Mouse (Mus musculus): ENCODE results near the gene Lrp11.
"Not testable (repeated sequence)": the region's sequence is repeated elsewhere in the genome, so short reads cannot be mapped to it uniquely, and the experiment has no call there.

Gene Lrp11

DNA sequence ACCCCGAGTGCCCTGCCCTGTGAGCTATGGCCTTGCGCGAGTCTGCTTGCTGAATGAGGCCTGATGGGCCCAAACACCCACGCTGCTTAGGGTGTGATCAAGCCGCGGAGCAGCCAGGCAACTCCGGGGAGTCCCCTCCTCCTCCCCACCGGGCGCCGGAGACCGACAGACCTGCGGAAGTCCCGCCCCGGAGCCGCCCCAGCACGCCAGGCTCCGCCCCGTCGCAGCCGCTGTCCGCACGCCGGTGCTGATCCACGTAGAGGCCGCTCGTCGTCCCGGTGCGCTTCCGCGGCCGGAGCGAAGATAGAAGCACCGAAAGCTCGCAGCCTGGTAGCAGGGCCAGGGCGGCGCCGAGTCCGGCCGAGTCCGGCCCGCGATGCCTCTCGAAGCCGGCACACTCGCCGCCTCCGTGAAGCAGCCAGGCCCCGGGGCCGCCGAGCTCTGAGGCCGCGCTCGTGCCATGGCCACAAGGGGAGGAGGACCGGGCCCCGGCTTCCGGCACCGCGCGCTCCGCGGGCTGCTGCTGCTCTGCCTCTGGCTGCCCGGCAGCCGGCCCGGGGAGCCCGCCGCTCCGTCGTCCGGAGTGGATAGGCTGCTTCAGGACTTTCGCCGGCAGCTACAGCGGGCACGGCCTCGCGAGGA is at the start of gene Lrp11:
Gene Lrp11, plus strand, starts transcription at position 209 of the 642 bp plus-strand sequence.
- DNase-seq, result peak; percentile 79 to 82

DNA sequence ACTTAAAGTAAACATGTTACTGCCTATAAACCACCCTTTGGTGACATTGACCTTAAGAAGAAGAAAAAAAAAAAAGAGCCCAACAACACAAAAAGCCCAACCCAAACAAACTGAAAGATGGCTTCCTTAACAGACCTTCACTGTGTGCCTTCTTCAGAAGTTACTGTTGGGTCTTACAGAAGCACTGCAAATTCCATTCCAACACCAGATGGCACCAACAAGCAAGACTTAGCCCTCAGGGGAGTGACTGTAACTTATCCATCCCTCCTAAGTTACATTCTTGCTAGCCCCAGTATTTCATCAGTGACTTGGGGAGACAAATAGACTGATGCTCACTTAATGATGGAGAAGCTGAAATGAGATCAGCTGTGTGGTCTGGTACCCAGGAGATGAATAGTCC is 11.6 kb upstream of the Lrp11 start:
- peak in 1 of 2 experiments; percentile 15 for DNase-seq

DNA sequence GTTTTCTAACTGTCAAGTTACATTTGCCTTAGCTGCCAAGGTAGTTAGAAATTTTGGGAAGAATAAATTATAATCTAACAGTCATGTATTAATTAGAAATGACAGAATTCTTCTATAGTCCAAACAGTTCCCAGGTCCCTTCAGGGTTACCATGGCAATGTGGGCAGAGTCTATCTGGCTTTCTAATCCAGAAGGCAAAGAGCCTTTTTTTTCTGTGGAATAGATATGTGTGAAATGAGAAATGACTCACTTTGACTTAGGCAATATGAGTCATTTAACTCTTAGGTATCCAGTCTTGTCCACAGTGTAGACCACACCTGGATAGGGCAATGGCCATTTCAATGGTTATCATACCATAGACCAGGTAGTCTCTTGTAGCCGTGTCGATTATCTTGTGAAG is 8.2 kb upstream of the Lrp11 start:
- no peak for DNase-seq

DNA sequence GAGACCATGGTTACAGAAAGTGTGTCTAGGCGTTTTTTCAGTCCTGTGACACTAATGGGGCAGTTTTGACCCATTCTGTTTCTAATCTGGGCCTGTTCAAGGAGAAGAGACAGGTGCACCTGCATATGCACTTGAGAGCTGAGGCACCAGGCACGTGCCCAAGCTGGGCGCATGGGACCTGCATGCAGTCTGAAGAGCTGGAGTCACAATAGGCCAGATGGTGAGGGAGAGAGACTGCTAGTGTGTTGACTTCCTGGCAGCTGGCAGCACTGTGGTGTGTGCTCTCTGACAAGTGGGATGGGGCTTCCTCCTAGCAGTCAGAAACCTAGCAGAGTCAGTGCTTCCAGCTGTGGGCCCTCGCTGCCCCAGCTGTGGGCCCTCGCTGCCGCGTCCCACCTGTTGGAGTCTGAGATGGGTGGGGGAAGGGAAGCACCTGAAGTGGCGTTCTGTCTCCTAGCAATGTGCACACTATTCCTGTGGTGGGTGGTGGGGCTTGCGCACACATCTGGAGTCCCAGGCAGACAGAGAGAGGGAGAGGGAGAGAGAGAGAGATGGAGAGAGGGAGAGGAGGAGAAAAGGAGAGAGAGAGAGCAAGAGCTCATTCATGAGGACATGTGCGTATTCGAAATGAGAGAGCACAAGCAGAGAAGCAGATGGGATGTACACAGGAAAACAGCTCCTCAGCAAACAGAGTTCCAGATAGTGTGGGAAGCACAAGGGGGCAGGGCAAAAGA is 7.3 kb upstream of the Lrp11 start:
- DNase-seq, result peak; percentile 44 to 62

DNA sequence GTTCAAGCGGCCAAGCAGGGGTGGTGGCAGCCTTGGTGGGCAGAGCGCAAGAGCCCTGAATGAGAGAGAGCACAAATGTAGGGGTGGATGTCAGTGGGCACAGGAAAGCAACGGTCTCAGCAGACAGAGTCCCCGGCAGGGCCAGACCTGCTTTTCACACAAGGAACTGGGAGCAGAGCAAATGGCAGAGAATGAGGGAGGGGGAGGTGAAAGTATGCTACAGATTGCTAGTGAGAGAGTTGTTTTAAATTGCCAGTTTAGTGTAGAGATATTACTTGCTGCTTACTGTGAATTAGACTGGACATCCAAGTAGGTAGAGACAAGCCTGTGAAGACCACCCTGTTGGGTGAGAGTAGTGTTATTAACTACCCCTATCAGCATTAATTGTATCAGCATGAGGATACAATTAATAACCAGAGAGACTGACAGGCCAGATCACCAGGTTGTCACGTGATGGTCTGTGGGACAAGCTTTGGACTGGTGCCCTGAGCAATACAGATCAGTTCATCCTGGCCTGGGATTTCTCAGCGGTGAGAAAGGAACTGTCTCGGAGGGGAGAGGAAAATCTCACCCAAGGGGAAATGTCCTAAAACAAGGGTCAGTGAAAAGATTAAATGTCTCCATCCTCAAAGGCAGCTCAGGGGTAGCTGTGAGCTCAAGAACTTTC is 6.6 kb upstream of the Lrp11 start:
- no peak for DNase-seq

DNA sequence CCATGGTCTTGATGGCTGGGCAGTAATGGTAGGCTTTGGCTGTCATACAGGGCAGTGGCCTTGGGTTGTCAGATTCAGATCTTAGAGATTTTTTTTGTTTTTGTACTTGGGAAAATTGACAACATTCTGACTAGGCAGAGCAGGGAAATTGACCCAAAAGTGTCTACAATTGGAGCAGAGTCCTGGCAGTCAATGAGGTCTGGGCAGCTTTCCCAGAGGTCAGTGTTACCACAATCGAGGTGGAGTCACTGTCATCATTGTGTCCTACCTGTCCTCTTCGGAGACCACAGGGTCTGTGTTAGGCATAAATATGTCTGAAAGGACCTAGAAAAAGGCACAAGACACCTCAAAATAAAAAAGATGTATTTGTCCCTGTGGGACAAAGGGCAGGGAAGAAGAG is 2.8 kb upstream of the Lrp11 start:
- no peak for DNase-seq

DNA sequence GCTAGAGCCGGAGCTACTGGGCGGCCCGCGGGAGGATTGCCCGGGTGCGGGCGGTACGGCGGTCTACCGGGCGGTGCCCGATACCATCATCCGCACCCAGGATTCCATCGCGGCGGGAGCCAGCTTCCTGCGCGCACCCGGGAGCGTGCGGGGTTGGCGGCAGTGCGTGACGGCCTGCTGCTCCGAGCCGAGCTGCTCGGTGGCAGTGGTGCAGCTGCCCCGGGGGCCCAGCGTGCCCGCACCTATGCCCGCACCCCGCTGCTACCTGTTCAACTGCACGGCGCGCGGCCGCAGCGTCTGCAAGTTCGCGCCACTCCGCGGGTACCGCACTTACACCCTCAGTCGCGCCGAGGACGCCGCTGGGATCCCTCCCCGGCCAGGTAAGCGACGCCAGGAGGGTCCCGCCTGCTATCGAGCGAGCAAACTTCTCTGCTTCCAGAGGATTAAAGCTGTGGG is 662 bp downstream of the Lrp11 start:
- DNase-seq, result no peak

DNA sequence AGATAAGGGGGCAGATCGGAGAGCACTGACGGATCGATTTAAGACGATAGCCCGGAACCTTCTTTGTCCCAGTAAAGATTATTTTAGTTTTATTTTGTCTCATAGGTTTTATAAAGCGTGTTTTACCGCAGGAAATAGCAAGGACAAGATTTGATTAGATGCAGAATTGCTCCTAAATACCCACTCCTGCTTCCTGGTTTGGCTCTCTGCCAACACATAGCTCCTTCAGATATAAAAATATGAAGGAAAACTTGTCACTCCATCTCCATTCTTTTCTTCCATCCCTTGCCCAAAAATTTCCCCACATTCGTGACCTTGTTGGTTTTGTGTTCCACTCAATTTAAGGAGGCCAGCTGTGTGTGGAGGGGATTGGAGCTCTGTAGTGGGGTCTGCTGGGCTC is 1.2 kb downstream of the Lrp11 start:
- no peak for DNase-seq

DNA sequence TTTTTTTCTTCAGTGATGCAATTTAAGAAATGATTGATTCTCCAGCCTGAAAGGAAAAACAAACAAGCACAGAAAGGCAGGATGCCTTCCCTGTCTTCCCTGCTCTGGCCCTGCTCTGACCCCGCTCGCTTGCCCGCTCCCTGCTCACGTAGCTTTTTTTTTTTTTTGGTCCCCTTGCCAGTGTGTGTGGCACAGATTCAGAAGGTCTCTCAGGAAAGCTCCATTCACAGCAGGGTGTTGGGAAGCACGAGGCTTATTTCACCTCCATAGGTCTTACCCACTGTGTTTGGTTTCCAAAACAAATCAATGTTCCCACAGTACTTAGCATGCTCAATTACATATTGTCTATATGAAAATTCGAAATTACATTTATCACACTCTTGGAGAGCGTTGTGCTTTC is 5.2 kb downstream of the Lrp11 start:
- DNase-seq, result no peak

DNA sequence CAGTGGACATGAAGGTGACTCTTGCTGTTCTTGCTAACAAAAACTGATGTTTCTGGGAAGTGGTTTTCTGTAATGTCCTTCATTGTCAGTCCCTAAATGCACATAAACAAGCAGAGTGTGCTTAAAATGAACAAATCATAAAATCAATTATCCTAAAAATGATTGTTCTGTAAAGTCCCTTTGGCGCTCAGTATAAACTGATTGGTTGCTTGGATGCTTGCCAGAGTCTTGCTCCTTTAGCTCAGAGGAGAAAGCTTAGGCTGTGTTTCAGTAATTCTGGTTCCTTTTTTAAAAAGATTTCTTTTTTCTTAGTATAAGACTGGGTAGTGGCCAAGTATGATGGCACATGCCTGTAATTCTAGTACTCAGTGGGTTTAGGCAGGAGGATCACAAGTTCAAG is 6.7 kb downstream of the Lrp11 start:
- no peak for DNase-seq

DNA sequence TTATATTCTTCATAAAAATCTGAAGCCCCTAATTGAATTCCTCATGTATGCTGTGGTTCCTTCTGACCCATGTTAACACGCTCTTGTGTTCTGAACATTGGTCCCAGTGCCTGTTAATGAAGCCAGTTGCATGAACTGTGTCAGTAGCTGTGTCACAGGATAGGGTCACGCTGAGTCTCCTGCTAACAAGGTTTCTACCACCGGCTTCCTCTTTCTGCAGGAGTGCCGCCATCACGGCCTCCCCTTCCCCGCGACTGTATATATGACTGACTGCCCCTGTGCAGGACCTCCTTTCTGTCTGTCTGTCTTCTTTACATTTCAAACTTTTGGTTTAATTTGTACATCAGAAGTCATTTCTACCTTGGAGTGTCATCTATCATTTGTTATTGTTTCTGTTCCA is 8.6 kb downstream of the Lrp11 start:
- no peak for DNase-seq

DNA sequence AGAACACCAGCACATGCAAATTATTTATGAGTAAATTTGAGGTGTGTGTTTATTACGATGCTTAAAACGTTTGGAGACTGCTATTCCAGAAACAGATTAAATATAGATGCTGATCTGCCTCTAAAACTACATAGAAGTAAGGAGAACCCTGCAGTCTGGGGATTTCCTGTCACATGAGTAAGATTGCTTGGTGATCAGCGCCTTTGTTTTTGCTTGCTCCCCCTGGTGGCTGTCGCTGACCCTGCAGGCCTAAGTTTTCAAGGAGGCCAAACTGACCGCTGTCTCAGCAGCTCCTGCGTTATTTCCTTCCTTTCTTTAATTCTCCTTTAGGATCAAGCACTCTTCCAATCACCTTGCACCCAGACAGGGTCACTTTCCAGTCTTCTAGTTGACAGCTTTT is 11.0 kb downstream of the Lrp11 start:
- peak; percentile 42 to 47 for DNase-seq

DNA sequence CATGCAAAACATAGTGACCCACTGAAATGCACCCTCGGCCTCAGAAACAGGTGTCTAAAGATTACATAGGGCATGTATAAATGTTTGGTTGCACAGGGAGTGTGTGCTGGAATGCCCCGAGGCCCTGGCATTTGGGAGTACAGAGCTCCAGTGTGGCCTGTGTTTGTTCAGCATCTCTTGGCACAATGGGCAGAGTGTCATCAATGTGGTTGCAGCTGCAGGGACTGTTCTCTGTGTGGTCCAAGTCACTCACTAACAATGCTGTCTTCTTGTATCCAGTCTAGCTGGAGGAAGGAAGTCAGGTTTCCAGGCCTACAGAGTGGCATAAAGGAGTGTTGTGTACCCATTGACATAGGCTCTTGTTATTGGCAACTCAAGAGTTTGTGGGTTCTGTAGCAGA is 15.6 kb downstream of the Lrp11 start:
- DNase-seq, result no peak

DNA sequence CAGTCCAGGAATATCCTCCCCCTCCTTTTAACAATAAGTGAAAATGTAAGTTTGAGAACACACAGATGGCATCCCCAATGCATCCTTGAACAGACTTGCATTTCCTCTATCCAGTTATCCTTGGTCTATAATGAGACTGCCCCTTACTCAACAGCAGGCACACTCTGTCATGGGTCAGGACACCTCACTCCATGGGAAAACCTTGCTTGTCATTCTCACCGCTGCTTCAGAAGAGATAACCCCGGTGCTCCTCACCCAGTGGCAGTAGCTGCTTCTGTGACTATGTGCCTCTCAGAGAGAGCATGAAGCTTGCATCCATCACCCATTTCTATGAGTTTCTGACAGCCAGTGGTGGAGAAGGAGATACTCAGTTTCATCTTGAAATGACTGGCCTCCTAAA is 16.8 kb downstream of the Lrp11 start:
- DNase-seq, result no peak

DNA sequence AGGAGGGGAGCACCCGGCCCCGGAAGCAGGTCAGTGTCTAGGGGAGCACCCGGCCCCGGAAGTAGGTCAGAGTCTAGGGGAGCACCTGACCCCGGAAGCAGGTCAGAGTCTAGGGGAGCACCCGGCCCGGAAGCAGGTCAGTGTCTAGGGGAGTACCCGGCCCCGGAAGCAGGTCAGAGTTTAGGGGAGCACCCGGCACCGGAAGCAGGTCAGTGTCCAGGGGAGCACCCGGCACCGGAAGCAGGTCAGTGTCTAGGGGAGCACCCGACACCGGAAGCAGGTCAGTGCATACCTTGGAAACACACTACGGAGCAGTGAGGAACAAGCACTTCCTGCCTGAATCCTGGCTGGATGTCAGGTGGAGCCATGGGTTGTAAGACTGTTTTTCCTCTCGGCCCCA is 19.0 kb downstream of the Lrp11 start:
- DNase-seq, result no peak

DNA sequence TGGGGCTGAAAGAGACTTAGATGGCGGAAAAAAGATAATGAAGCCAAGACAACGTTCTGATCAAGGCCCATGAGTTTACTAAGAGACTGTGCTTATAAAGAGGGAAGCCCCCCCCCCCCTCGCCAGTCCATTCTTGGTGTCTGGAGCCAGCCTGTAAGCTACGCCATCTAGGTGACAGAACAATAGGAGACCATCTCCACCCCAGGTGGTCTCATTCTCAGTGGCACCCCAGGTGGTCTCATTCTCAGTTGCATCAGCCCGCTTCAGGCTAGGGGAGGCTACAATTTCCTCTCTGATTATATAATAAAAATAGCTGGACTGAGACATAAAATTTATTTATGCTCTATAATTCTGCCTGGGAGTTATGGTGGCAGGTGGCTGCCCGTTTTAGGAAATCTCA is 22.0 kb downstream of the Lrp11 start:
- DNase-seq, result no peak

DNA sequence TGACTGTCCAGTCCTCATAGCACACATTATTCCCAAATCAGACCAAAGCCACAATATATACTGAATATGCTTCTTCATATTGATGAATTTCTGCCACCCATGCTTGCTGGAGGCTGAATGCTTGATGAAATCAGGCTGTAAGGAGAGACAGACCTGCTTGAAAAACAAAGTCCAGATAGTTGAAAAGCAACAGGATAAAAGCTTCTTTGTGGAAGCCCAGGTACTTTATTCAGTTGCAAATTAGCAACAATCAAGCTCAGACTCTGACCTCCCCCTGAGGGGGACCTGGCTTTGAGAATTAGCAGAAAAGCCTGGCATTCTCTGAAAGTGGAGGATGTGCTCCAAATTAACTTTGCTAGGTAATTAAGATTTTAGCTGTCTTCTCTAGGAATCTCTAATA is 22.6 kb downstream of the Lrp11 start:
- not testable (repeated sequence) for DNase-seq

DNA sequence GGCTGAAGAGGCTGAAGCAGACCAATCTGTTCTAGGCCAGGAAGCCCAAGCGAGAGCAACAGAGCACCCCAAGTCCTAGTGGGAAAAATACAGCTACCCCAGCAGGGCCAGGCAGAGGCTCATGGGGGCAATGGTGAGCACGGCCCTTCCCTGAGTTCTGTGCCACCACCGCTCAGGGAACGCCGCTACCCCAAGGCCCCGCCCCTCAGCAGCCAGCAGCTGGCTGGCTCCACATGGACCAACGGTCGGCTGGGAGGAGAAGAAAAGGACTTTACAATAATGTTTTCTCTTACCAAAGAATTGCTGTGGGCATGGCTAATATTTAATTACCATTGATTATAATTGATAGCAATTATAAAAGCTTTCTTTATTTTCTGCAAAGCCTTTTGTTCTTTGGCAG is 25.2 kb downstream of the Lrp11 start:
- no peak for DNase-seq

DNA sequence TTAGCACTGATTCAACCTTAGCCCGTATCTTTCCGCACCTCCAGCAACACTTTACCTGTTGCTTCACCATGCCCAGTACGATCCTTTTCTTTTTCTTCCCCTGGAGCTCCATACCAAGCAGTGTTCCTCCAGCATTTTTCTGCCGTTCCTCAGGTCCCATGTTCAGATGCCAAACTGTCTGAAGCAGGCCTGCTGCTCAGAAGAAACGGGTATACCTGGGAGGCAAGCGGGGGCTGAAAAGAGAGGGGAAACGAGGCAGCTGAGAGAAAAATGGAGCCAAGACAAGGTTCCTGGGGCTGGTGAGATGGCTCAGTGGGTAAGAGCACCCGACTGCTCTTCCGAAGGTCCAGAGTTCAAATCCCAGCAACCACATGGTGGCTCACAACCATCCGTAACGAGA is 27.5 kb downstream of the Lrp11 start:
- not testable (repeated sequence) for DNase-seq

DNA sequence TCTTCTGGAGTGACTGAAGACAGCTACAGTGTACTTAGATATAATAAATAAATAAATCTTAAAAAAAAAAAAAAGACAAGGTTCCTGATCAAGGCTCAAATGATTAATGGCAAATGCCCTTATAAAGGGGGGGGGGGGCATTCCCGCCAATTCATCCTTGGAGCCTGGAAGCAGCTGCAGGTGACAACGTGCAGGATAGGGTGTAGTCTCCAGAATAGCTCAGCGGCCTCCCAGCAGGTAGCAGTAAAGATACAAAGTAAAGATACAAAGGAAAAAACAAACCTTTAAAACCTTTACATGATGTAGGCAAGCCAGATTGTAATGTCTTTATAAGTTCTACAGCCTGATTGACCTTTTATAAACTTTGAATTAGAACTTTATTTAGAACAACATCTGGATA is 28.0 kb downstream of the Lrp11 start:
- DNase-seq, result not testable (repeated sequence)

DNA sequence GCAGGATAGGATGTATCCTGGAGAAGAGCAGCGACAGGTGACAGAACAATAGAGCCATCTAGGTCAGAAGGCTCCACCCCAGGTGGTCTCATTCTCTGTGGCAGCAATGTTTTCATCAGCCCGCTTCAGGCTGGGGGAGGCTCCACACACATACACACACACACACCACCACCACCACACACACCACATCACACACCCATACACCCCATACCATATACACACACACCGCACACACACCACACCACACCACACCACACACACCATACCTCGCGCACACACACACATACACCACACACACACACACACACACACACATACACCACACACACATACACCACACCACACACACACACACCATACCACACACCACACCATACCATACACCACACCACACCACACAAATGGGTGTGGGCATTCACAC is 30.2 kb downstream of the Lrp11 start:
- no peak for DNase-seq

DNA sequence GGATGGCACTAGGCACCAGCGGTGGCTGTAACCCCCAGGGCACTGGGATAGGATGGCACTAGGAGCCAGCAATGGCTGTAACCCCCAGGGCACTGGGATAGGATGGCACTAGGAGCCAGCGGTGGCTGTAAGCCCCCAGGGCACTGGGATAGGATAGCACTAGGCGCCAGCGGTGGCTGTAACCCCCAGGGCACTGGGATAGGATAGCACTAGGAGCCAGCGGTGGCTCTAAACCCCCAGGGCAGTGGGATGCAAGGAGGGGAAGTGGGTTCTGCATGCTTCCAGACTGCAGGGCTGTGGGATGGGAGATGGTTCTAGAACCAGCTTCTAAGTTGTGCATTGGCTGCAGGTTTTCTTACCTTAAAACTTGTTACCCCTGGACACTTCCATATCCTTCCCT is 31.1 kb downstream of the Lrp11 start:
- DNase-seq, result no peak

DNA sequence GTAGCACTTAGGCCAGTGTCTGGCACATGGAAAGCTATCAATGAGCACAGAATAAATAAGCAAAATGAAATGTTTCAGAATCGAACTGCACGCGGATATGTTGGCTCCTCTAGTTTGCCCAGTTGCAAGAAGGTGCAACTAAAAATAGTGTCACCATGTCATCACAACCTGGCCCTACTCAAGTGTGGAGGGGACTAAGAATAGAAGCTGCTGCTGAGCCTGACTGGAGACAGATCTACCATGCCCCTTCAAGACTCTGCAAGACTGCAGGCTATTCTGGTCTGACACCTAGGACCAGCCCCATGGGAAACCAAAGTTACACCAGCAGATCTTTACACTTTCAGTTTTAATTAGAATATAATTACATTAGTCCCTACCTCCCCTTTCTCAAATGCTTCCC is 32.8 kb downstream of the Lrp11 start:
- DNase-seq, result no peak

DNA sequence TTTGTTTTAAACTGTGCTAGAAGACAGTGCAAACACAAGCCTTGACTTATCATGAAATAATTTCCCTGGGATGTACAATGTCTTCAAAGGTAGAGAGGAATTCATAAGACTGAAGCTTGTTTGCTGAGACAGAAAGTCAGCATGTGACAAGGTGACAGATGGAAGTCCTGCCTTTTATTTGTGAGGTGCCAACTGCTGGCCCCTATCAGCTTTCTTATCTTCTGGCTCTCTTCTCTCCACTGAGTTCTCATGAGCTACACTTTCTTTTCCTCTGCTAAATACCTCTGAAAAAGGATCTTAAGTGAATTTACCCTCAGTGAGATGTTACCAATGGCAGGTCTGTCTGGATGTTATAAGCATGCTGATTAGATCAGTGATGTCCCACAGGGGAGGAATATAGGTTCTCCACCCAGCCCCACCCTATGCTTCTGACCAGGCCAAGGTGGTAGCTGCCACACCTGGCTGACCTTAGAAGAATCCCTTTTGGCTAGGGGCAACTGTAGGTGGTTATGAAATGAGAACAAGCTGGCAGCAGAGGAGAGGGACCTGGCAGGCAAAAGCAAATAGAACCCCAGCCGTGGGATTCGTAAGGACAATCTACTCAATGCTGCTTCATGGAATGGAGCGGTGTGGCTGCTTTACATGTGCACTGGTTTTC is 34.4 kb downstream of the Lrp11 start:
- no peak for DNase-seq
